Mouse (Mus musculus) urinary bladder, postnatal 25 days (tissue): ENCODE data around the gene B430306N03Rik.
"Not testable (repeated sequence)": the region's sequence is repeated elsewhere in the genome, so short reads cannot be mapped to it uniquely, and the experiment has no call there.

Experiments used
- DNase-seq: peaks from one replicate; pipeline ENCODE4 v3.0.0; 2022; ENCODE audit warnings: low spot score

B430306N03Rik gene

GRCm38 (mm10) chr17:48312124-48312523 lies 3.8 kb upstream of the B430306N03Rik start:
- no peak for DNase-seq

GRCm38 (mm10) chr17:48318686-48319085 lies 2.7 kb downstream of the B430306N03Rik start:
- no peak for DNase-seq

- DNase-seq, result no peak
Observed at GRCm38 (mm10) chr17:48321279-48321678, 5.3 kb downstream of the B430306N03Rik start.

GRCm38 (mm10) chr17:48323236-48323635 lies 7.3 kb downstream of the B430306N03Rik start:
- DNase-seq, result no peak

GRCm38 (mm10) chr17:48324258-48324657 lies 8.3 kb downstream of the B430306N03Rik start:
- no peak for DNase-seq

- no peak for DNase-seq
Observed at GRCm38 (mm10) chr17:48325093-48325492, 9.2 kb downstream of the B430306N03Rik start.

GRCm38 (mm10) chr17:48325638-48326037 lies 9.7 kb downstream of the B430306N03Rik start:
- DNase-seq, result no peak

DNA sequence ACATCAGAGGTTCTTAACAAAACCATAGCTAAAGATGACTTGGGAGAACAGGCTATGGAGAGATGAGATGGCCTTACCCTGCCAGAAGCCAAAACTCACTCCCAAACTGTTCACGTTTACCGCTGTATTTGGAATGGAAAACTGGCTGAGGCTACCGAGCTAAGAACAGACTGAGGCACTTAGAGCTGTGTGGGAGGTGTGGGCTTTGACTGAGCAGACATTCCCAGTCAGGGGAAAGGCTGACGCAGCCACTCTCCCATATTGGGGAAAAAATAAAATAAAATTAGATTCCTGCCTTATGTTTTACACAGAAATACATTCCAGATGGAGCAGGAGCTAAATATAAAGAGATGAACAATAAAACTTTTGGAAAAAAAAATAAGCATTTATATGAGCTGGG lies 10.7 kb downstream of the B430306N03Rik start:
- DNase-seq, result no peak

- DNase-seq, result no peak
Observed at GRCm38 (mm10) chr17:48332524-48332923, 16.6 kb downstream of the B430306N03Rik start.

DNA sequence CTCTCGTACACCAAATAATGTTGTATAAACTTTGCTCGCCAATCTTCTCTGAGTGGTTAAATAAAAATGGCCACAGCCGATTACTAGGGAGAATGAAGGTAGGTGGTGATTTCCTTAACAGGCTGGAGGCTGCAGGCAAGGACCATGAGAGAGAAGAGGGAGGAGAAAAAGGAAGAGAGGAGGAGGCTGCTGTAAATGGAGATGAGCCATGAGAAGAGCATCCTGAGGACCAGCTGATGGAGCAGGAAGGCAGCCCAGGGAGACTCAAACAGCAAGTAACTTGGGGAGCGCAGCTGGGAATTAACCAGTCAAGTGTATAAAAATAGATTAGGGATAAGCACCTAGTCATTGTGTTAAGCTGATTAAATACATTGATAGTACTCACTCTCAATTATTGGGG lies 18.2 kb downstream of the B430306N03Rik start:
- DNase-seq, result no peak

GRCm38 (mm10) chr17:48336857-48337256 lies 20.9 kb downstream of the B430306N03Rik start:
- DNase-seq, result peak; percentile 76

DNA sequence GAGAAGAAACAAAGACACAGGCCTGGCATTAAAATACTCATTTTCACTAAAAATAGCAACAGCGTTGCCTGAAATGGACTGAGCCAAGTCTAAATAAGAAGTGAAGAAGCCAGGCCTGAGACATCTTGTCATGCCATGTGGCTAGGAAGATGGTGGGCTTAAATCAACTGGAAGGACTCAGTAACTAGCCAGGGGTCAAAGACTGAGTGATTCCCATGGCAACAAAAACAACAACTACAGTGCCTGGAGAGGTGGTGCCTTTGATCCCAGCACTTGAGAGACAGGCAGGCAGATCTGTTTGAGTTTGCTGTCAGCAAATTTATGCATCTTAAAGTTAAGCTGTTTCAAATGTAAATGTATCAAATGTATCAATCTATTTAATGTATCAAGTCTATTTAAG lies 24.3 kb downstream of the B430306N03Rik start:
- no peak for DNase-seq

GRCm38 (mm10) chr17:48341947-48342346 lies 26.0 kb downstream of the B430306N03Rik start:
- no peak for DNase-seq

- no peak for DNase-seq
Observed at GRCm38 (mm10) chr17:48343065-48343464, 27.1 kb downstream of the B430306N03Rik start.

- DNase-seq, result no peak
Observed at GRCm38 (mm10) chr17:48345824-48346223, 29.9 kb downstream of the B430306N03Rik start.

DNA sequence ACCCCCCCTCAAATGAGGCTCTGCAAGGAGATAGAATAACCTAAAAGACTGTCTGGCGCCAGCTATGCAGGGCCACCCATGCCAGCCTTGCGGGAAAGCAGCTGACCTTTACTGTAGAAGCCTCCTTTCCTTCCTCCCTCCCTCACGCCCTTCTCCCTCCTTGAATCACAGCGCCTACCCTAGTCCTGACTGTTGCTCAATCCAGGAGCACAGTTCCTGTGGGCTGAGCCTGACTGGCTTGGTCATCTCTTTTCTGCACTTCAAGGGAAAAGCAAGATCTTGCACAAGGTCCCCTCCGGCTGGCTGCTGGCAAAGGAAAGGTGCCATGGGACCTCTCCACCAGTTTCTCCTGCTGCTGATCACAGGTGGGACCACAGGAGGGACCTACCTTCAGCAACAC lies 30.3 kb downstream of the B430306N03Rik start, which contains the start of gene Trem2:
Trem2 (plus strand) TSS at position 171 of the 400 bp plus-strand sequence.
- no peak for DNase-seq

DNA sequence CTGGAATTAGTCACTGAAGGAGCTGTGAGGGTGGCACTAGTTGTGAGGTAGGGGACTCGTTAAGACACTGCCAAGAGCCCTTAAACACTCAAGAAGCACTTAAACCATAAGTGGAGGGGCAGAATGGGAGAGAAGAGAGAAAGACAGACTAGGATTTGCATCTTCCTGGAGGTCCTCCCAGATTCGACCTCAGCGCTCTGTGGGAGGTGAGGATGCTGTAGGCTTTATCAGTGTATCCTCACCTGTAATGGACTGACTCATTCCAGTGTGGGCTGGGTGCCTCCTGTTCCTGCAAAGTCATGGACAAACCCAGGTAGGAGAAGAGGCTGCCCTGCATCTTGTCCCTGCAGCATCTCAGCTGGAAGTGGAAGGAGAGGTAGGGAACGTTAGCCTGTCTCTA lies 30.9 kb downstream of the B430306N03Rik start:
- no peak for DNase-seq

DNA sequence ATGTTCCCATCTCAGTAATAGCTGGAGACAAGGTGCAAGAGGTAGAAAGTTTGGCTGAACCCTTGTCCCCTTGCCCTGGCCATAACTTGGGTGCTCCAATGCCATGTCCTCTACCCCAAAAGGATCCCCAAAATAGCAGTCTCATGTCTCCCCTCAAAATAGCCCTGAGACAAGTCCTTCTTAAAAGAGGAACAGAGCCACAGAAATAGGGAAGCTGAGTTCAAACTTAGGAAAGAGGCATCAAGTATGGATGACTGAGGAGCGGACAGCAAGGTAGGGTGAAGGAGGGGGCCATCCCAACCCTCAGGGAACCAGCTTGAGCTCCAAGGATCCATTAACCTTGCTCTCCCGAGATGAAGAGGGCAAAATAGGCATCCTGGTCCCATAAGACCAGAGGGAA lies 31.3 kb downstream of the B430306N03Rik start:
- DNase-seq, result no peak

DNA sequence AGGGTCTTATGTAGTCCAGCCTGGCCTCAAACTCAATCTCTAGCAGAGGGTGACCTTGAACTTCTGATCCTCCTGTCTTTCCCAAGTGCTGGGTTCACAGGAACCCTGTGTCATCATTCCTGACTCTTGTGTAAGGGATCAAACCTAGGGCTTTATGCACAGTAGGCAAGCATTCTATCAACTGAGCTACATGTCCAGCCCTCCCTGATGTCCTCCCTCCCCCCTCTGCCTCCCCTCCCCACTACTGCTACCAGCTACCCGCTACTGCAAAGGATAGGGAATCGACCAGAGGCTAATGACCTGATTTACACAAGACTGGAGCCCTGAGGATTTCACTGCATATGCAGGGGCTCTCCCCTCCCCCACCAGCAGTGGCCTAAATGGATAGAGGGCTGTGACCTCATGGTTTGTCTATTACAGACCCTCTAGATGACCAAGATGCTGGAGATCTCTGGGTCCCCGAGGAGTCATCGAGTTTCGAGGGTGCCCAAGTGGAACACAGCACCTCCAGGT lies 34.8 kb downstream of the B430306N03Rik start:
- no peak for DNase-seq

GRCm38 (mm10) chr17:48352976-48353375 lies 37.0 kb downstream of the B430306N03Rik start:
- not testable (repeated sequence) for DNase-seq

DNA sequence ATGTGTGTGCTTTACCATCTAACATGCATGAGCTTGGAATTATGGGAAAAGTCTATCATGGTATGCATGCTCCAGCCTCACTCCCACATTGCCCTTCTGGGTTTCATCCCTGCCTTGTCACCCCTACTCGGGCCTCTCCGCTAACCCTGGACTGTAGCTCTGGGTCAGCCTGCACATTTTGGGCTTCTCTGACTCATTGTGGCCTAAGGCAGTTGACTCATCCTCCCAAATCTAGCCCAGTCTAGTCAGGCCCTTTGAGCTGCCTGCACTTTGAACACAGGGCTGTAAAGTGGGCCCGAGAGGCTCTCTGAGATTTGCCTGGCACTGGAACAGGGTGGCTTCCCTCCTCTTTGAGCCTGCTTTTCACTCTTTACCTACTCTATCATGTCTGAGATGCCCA lies 39.9 kb downstream of the B430306N03Rik start:
- no peak for DNase-seq

DNA sequence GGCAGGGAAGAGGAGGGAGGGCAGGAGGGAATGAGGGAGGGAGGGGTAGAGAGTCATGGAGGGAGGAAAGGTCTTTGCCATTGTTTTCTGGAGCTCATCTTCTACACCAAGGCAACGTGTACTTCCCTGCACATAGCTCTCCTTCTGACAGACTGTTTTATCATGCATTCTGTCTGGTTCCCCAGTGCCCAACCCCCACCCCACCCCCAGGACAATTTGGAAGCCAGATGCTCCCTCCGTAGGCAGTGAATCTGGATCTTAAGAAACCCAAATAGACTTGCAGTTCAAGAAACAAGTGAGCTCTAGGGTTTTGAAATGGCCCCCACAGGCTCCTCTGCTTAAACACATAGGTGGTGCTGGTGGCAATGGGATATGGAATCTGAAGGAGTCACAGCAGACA lies 42.0 kb downstream of the B430306N03Rik start:
- DNase-seq, result no peak

DNA sequence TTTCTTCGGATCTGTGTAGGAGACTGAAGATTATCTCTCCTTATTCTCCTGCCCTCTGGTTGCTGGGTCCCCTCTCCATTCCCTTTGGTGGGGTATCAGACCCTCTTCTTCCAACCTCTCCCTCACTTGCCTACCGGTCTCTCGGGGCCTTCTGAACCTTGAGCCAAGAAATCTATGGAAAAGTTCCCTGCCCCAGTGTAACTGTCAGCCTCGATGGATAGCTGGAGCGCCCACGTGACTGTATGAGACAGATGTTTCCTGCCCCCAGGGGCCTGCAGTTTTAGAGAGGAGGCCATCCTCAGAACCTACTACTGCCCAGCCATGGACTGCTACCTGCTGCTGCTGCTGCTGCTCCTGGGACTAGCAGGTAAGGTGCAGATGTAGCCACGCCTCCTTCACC lies 43.7 kb downstream of the B430306N03Rik start, which contains the start of gene Treml1:
Treml1 (plus strand) TSS at position 301 of the 400 bp plus-strand sequence.
- no peak for DNase-seq

DNA sequence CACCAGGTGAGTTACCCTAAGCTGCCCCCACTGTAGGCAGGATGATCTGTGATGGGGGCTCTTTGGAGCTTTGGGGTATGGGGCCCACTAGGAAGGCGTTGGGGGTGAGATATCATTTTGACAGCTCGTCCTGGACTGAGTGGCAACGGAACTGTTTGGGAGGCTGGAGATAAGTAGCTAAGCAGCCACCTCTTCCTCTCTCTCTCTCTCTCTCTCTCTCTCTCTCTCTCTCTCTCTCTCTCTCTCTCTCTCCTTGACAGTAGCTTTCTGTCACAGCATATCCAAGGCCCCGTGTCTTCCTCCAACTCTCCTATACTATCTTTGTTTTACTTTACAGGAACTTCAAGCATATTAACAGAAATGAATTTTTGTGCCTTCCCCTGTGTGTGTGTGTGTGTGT lies 44.5 kb downstream of the B430306N03Rik start:
- no peak for DNase-seq
